Mouse (Mus musculus): ENCODE measurements at regions not wholly inside any gene's neighbourhood (a gene's known extent, or its start where the extent isn't known, plus 50 kb on each side); places are given as distances from the start of the nearest gene placed in this dataset.

DNA sequence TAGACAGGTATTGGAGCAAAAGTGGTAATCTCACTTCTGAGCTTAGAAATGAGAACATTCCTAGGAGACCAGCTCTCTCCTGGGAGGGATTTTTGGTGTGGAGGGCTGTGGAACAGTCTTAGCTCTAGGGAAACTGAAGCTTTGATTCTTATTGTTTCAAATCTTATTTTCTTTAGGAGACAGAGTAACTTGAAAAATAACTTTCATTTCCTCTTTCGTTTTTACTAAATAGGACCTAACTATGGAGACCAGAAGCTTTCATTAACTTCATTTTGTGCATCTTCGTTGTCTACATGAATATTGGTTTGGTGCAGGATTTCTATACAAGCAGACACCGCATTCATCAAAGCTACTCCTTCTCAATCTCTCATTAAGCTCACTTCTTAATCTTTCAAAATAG, 1010.5 kb upstream of the Msl3l2 start:
- peak; percentile 73 for DNase-seq (ENCODE audit: low read depth, low spot score)

- DNase-seq (ENCODE audit: low read depth, low spot score) = no peak
These were observed 1009.5 kb upstream of the Msl3l2 start for GRCm38 (mm10) chr10:55097225-55097624.

DNA sequence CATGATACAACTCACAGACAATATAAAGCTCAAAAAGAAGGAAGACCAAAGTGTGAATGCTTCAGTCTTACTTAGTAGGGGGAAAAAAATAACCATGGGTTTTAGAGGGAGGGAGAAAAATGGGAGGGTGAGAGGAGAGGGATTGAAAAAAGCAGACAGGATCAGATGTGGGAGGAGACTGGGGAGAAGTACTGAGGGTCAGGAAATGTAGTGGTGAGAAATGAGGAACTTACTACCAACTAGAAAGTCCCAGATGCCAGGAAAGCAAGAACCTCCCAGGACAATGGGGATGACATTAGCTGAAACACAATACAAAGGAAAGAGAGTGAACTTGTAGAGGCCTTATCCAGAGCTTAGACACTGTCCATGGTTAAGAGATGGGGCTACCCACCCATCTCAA, 1008.4 kb upstream of the Msl3l2 start:
- no peak for DNase-seq (ENCODE audit: low read depth, low spot score)

GRCm38 (mm10) chr10:55112217-55112616, 994.5 kb upstream of the Msl3l2 start:
- DNase-seq (ENCODE audit: low read depth, low spot score) = no peak

GRCm38 (mm10) chr10:55148190-55148589, 958.5 kb upstream of the Msl3l2 start:
- no peak for DNase-seq (ENCODE audit: low read depth, low spot score)

DNA sequence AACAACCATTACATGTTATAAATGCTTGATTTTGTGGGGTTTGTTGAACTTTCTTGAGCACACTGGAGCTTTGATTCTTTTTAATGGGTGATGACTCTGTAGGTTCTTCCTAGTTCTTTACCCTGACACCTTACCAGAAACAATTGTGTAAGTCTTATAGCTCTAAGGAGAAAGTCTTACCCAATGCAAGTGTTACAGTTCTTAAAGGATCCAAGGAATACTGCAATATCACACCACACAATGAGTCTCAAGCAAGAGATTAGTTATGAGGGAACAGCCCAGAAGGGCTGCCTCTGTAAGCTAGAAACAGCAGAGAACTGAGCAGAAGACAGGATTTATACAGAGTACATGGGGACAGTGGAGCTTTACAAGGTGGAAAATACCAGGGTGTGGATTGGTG, 914.5 kb upstream of the Msl3l2 start:
- DNase-seq (ENCODE audit: low read depth, low spot score) = no peak

DNA sequence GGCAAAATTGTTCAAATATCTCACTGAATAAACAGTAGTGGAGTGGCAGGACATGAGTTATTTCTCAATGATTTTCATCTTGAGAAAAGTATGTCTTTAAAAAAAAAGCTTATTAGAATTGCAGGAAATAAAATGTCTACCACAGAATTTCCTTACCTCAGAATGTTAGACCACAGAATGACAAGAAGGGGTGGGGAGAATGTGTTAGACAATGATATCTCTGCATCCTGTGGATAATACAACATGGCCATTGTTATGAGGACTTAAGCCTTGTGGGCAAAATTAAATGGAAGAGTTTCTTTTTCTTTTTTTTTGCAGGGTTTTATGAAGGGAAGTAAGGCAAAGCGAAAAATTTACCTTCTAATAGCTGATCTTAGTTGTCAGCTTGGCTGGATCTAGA, 912.6 kb upstream of the Msl3l2 start:
- no peak for DNase-seq (ENCODE audit: low read depth, low spot score)

- no peak for DNase-seq (ENCODE audit: low read depth, low spot score)
These were observed 911.5 kb upstream of the Msl3l2 start for GRCm38 (mm10) chr10:55195266-55195665.

DNA sequence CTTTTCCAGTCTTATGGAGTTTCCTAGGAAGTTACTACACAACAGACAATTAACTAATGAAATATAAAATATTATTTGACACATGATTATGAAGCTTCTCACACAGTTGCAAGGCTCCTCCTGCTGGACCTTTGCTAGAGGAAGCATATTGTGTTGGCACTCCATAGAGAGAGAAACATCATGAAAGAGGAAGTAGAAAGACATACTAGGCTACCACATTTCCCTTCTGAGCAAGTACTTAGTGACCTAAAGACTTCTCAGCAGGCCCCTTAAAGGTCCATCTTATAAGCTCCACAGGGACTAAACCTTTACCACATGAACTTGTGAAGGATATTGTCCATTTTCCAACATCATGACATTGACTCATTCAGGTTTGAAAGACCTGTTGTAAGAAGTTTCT, 869.6 kb upstream of the Msl3l2 start:
- DNase-seq (ENCODE audit: low read depth, low spot score) = peak; percentile 49

GRCm38 (mm10) chr10:55257351-55257750, 849.4 kb upstream of the Msl3l2 start:
- DNase-seq (ENCODE audit: low read depth, low spot score) = no peak

GRCm38 (mm10) chr10:55300141-55300540, 806.6 kb upstream of the Msl3l2 start:
- DNase-seq (ENCODE audit: low read depth, low spot score) = no peak

GRCm38 (mm10) chr10:55333836-55334235, 772.9 kb upstream of the Msl3l2 start:
- DNase-seq (ENCODE audit: low read depth, low spot score) = no peak

DNA sequence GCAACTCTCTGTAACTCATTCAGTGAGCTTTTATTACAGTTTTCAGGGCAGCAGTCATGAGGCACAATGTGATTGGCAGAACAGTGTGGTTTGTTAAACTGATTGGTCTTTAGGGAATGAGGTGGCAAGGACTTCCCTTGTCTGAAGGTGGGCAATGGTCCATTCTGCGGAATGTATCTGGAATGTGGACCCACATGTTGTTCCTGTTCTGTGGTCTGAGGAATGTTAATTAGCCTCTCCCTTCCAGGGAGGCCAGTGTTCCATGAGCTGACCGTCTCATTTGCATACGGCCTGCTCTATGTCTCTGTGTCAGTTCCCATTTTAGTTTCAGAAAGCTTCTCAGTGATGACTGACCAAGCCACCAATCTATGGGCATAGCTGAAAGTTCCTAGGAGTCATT, 770.7 kb upstream of the Msl3l2 start:
- DNase-seq (ENCODE audit: low read depth, low spot score) = no peak

DNA sequence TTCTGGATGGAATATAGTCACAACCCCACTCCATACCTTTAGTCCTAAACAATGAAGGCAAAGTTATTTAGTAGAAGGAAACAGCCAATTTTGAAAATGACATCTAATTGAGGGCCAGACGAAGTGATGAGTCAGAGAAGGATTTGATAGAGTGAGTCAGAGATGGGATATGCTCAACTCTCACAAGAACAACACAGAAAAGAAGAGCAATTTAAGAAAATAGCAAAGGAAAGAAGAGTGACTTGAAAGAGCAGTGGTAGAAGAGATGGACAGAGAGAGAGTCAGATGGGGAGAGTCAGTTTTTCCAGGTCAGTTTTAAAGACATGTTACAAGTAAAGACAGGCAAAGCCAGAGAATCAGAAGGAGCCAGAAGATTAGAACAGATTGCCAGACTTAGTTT, 758.6 kb upstream of the Msl3l2 start:
- no peak for DNase-seq (ENCODE audit: low read depth, low spot score)

Data from A20 (cell line).